Mouse (Mus musculus) frontal cortex, postnatal 25 days (tissue): Measurements from ENCODE around the gene Ezr.
"Not testable (repeated sequence)": the region's sequence is repeated elsewhere in the genome, so short reads cannot be mapped to it uniquely, and the experiment has no call there.

ENCODE experiments used
- DNase-seq, 2 experiments: peaks; one replicate each; pipeline ENCODE4 v3.0.0; 2022; ENCODE audit warnings: low spot score in 2 of 2

The Ezr gene

DNA sequence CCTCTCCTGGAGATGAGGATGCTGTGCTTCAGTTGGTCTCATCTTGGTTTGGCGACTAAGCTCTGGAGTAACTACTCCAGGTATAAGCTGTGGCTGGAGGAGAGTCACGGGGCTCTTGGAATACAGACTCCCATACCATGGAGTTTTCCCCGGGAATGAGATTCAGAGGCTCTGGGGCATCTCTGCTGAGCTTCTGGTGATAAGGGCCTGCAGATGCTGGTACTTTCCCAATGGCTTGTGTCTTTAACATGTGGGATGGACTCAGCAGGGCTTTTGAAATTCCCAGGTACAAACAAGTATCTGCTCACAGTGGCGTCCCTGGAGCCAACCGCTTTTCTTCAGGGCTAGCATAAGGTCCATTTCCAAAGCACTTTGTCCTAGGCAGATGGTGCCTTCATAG, 75.2 kb downstream of the Ezr start:
- not testable (repeated sequence) for DNase-seq

DNA sequence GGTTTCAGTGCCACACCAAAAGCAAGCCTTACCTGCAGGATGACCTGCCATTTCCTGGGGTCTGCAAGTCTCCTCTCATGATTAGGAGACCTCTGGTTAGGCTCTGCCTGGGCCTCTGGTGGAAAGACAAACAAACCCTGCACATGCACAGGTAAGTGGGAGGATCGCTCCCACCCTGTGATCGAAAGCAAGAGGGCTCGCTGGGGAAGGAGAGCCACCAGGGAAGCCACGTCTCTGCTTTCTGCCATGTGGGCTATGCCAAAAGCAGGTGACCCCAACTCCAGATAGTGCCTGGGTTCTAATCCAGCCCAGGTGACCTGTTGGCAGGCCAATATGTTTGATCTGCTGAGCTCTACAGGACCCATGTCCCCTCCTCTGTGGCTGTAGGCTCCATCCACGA, 76.1 kb downstream of the Ezr start:
- DNase-seq: not testable (repeated sequence)

DNA sequence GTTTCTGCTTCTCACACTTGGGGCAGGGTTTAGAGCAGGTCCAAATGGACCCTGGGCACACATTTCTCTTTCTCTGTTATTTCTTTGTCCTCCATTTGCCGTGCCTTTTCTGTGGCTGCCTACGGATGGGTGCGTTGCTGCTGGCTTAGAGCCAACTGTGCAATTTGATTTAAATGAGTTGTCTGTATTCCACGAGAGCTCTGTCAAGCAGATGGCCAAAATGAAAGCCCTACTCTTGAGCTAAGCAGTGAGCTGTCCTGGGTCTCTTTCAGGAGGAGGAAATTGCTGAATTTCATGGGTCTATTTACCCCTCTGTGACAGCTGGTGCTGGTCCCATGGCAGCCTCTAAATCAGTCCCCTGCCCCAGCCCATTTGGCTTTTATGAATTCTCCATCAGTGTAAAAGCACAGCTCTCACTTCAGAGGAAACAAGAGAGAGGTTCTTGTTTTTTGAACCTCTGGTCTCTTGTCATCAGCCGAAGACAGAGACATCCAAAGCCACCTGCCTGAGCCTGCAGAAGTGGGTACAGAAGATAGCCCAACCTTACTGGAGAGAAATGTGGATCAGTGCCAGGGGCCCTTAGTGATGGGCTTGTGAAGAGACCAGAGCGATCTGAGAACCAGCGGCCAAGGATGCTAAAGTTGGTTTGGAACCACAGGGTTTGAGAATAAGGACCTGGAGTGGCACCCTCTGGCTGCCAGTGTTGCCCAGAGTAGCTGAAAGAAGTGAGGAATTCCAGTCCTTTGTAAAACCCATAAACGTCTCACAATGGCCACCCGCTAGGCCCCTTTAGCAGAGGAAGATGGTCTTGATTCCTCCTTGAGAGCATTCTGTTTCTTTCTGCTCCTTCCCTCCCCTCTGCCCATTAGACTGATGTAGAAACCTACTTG, 79.0 kb downstream of the Ezr start:
- DNase-seq: not testable (repeated sequence)

GRCm38 (mm10) chr17:6702625-6703221, 79.9 kb downstream of the Ezr start:
- not testable (repeated sequence) for DNase-seq

DNA sequence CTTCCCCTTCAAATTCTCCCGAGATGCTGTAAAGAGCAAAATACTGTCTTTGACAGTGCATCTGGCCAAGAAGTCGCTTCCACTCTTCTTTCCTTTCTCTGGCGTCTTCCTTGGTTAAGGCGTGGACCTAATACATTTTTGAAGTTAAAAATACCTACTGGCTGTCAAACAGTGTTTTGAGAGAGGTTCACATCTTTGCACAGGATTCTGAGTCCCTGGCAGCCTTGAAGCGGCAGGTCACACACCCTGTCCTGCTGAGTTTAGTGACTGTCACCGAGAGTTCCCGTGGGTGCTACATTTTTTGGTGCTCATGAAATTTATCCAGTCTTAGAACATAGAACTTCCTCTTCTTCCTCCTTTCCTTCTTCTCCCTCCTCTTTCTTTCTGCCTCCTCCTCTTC, 82.5 kb downstream of the Ezr start:
- DNase-seq: not testable (repeated sequence)

DNA sequence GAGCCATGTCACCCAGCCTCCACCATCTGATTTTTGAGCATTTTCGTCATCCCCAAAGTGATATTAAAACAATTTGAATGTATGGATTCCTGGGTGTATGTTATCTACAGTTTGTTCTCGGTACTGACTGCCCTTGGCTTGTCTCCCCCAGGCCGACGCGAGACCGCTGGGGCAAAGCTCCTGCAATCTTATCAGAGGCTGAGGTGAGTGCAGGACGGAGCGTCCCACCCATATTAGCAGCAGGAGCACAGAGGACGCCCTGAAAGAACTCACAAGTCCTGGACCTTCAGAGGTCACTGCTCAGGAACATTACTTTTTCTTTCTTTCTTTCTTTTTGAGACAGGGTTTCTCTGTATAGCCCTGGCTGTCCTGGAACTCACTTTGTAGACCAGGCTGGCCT, 83.1 kb downstream of the Ezr start:
- not testable (repeated sequence) for DNase-seq

DNA sequence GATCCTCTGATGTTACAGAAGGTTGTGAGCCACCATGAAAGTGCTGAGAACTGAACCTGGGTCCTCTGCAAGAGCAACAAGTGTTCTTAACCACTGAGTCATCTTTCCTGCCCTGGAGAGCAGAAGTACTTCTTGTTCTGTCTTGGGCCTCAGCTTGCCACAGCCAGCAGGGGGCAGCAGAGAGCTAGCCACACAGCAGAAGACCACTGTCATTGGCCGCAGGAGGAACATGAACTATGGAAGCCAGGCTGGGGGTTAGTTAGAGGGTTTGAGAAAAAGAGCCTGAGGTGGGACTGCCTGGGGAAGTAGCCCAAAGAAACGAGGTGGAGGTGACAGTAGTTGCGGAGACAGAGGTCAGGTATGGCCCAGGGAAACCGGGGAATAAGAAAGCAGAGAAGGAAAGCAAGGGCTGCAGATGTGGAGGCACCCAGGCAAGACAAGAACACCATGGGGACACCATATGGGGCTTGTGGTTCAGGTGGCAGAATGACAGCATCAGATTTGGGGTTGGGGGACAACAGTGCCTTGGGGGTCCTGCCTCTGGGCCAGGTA, 85.3 kb downstream of the Ezr start:
- not testable (repeated sequence) for DNase-seq

DNA sequence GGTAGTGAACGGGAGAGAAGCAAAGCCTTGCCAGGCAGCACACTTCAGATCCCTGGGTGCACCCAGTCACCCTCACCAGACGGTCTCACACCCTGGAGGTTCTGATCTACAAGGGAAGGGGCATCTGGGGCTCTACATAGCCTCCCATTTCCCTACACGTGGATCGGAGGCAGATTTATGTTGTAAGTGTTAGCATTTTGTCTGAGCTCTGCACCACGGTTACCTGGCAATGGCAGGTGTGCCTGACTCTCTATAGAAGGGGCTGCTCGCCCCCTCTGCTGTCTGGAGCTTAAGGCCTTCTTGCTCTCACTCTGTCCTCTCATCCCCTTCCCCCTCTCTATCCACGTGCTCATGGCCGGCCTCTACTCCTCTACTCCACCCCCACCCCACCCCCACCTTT, 86.1 kb downstream of the Ezr start:
- not testable (repeated sequence) for DNase-seq

GRCm38 (mm10) chr17:6695712-6696111, 86.9 kb downstream of the Ezr start:
- not testable (repeated sequence) for DNase-seq

GRCm38 (mm10) chr17:6691596-6691995, 91.0 kb downstream of the Ezr start:
- peak; percentile 93 to 94 for DNase-seq

DNA sequence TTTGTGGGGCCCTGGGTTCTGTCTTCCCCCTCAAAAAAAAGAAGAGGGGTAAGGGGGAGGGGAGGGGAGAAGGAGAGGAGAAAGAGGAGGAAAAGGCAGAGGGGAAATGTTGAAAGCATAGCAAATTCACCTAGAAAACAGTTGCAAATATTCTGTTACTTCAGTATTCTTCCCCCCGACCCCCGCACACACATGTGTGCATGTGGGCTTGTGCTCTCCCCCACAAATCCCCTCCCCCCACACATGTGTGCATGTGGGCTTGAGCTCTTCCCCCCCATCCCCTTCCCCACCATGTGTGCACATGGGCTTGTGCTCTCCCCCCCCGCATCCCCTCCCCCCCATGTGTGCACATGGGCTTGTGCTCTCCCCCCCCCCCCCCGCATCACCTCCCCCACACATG, 93.2 kb downstream of the Ezr start:
- DNase-seq: not testable (repeated sequence)
